Mouse (Mus musculus) brain, embryonic 14.5 days (tissue): ENCODE measurements around the gene Cux2. TPM values are rescaled to one million over a fixed set of nuclear protein-coding genes. Genes with fewer than 3 reads are reported as not detected.

ENCODE experiments used
- DNase-seq: peaks from one replicate; pipeline ENCODE4 v3.0.0-alpha.2; 2011; ENCODE audit warnings: low read depth
- CTCF ChIP-seq: fragments of 200-500 bp; IDR thresholded peaks from 2 replicates; pipeline ENCODE4 v1.5.1; 2012; ENCODE audit warnings: inconsistent platforms, mild to moderate bottlenecking, moderate library complexity, borderline replicate concordance; ENCODE audit not compliant: insufficient read depth, insufficient read length; ENCODE audit errors: extremely low read depth
- POLR2A ChIP-seq: fragments of 200-500 bp; IDR thresholded peaks from 2 replicates; pipeline ENCODE4 v1.6.1; 2012; ENCODE audit warnings: mild to moderate bottlenecking, inconsistent platforms, borderline replicate concordance; ENCODE audit not compliant: poor library complexity, insufficient read depth, insufficient read length, severe bottlenecking; ENCODE audit errors: extremely low read depth
- polyA plus RNA-seq: library from polyadenylated mRNA; depleted of rRNA; stranded (reverse); fragments of >200 nt; gene quantifications from 2 replicates; pipeline ENCODE4 v1.2.3, GENCODE M21; 2012

Gene Cux2
- polyA plus RNA-seq, 1 experiment, result 52.6 TPM

- DNase-seq, result no peak
- TF ChIP-seq CTCF (no peak), POLR2A (no peak)
Observed at GRCm38 (mm10) chr5:121846322-121846721, 203.6 kb downstream of the Cux2 start.

GRCm38 (mm10) chr5:121845361-121845760 lies 204.5 kb downstream of the Cux2 start:
- no peak for DNase-seq
- TF ChIP-seq POLR2A (no peak), CTCF (no peak)

- DNase-seq, result peak; percentile 54
- TF ChIP-seq CTCF (no peak), POLR2A (no peak)
Observed at GRCm38 (mm10) chr5:121843138-121843905, 206.6 kb downstream of the Cux2 start.

- TF ChIP-seq POLR2A, result no peak
- TF ChIP-seq CTCF, result peak; percentile 98
- peak; percentile 78 for DNase-seq
Observed at GRCm38 (mm10) chr5:121842665-121843118, 207.2 kb downstream of the Cux2 start.

- DNase-seq, result no peak
- TF ChIP-seq POLR2A (no peak), CTCF (no peak)
Observed at GRCm38 (mm10) chr5:121841973-121842372, 207.9 kb downstream of the Cux2 start.

- no peak for DNase-seq
- TF ChIP-seq POLR2A (no peak), CTCF (no peak)
Observed at GRCm38 (mm10) chr5:121841516-121841915, 208.4 kb downstream of the Cux2 start.

GRCm38 (mm10) chr5:121839128-121839473 lies 210.8 kb downstream of the Cux2 start:
- TF ChIP-seq CTCF (no peak), POLR2A (no peak)

GRCm38 (mm10) chr5:121838341-121839127 lies 211.4 kb downstream of the Cux2 start:
- no peak for TF ChIP-seq CTCF
- no peak for TF ChIP-seq POLR2A
- peak; percentile 57 for DNase-seq

More at GRCm38 (mm10) chr5:121839128-121839473, 210.8 kb downstream of the Cux2 start:
- no peak for DNase-seq

GRCm38 (mm10) chr5:121837441-121838340 lies 212.2 kb downstream of the Cux2 start, which contains the start of gene Sh2b3:
TSS of gene Sh2b3 (minus strand) at chr5:121837646.
- peak; percentile 31 for DNase-seq
- TF ChIP-seq CTCF (no peak), POLR2A (no peak)

GRCm38 (mm10) chr5:121836692-121837415 lies 213.0 kb downstream of the Cux2 start:
- TF ChIP-seq CTCF (no peak), POLR2A (peak; percentile 57)
- peak; percentile 84 for DNase-seq

- TF ChIP-seq CTCF (no peak), POLR2A (no peak)
- no peak for DNase-seq
Observed at GRCm38 (mm10) chr5:121835949-121836691, 213.8 kb downstream of the Cux2 start.

GRCm38 (mm10) chr5:121834991-121835747 lies 214.7 kb downstream of the Cux2 start:
- TF ChIP-seq POLR2A (no peak), CTCF (no peak)
- no peak for DNase-seq
